Mouse (Mus musculus) thymus, adult 2 months (tissue): ENCODE measurements at regions not wholly inside any gene's neighbourhood (a gene's known extent, or its start where the extent isn't known, plus 50 kb on each side); places are given as distances from the start of the nearest gene placed in this dataset.

ENCODE experiments used
- CTCF ChIP-seq: fragments of 200-500 bp; IDR thresholded peaks from 2 replicates; pipeline ENCODE4 v1.5.1; 2012; ENCODE audit warnings: mild to moderate bottlenecking, control low read depth, low read length, moderate library complexity, borderline replicate concordance; ENCODE audit not compliant: control insufficient read depth, poor library complexity, insufficient read depth; ENCODE audit errors: extremely low read depth
- POLR2A ChIP-seq: fragments of 200-500 bp; IDR thresholded peaks from 2 replicates; pipeline ENCODE4 v1.6.1; 2012; ENCODE audit warnings: mild to moderate bottlenecking, low read length, control low read depth, moderate library complexity; ENCODE audit not compliant: control insufficient read depth, poor library complexity, insufficient read depth; ENCODE audit errors: extremely low read depth

- TF ChIP-seq CTCF (no peak), POLR2A (no peak)
Measured at GRCm38 (mm10) chr12:69101965-69102364, 57.0 kb downstream of the Rps29 start.
